Mouse (Mus musculus) hindbrain, postnatal 0 days (tissue): Measurements from ENCODE around the gene Trappc10. TPM values are rescaled to one million over a fixed set of nuclear protein-coding genes. Genes with fewer than 3 reads are reported as not detected.

ENCODE experiments used
- ATAC-seq: fragments of 200-750 bp; cut with Nextera tagmentation; 2 replicates; pipeline ENCODE4 v1.8.0; 2017; ENCODE audit warnings: mild to moderate bottlenecking, moderate TSS enrichment, moderate library complexity
- DNase-seq: peaks from one replicate; pipeline ENCODE4 v3.0.0-alpha.2; 2015; ENCODE audit warnings: low spot score
- H3K27ac ChIP-seq: fragments of 300-500 bp; sonication (generic); 2 replicates; pipeline ENCODE4 v1.5.1; 2014; ENCODE audit warnings: mild to moderate bottlenecking
- H3K27me3 ChIP-seq: fragments of 300-500 bp; sonication (generic); 2 replicates; pipeline ENCODE4 v1.6.1; 2014; ENCODE audit warnings: low read length, mixed read lengths; ENCODE audit not compliant: insufficient read depth
- H3K36me3 ChIP-seq: fragments of 300-500 bp; sonication (generic); 2 replicates; pipeline ENCODE4 v1.6.1; 2014; ENCODE audit warnings: low read length, mixed read lengths; ENCODE audit not compliant: insufficient read depth
- H3K4me1 ChIP-seq: fragments of 300-500 bp; sonication (generic); 2 replicates; pipeline ENCODE4 v1.6.1; 2014; ENCODE audit warnings: antibody characterized with exemption, low read length, mixed read lengths; ENCODE audit not compliant: insufficient read depth
- H3K4me2 ChIP-seq: fragments of 300-500 bp; sonication (generic); 2 replicates; pipeline ENCODE4 v1.6.1; 2014; ENCODE audit warnings: low read depth, mild to moderate bottlenecking, low read length, moderate library complexity, mixed read lengths
- H3K4me3 ChIP-seq: fragments of 300-500 bp; sonication (generic); 2 replicates; pipeline ENCODE4 v1.5.1; 2014; ENCODE audit warnings: low read length
- H3K9ac ChIP-seq: fragments of 300-500 bp; sonication (generic); replicated peaks from 2 replicates; pipeline ENCODE4 v1.6.1; 2014; ENCODE audit warnings: mild to moderate bottlenecking, low read length, moderate library complexity, mixed read lengths
- H3K9me3 ChIP-seq: fragments of 300-500 bp; sonication (generic); 2 replicates; pipeline ENCODE4 v1.6.1; 2016; ENCODE audit warnings: low read length, mixed read lengths
- CTCF ChIP-seq: IDR thresholded peaks from 2 replicates; pipeline ENCODE4 v1.5.1; 2016; ENCODE audit warnings: antibody characterized with exemption, control low read depth, low read depth
- WGBS: fragments of 180-500 bp; shearing (Covaris S2); extraction: QIAGEN DNeasy Blood & Tissue Kit; methylation state at CpG from one replicate; pipeline ENCODE4 v1.1.7; 2014; 5-methylcytosine and 5-hydroxymethylcytosine counted together
- polyA plus RNA-seq: library from polyadenylated mRNA; unstranded; fragments of >200 nt; fragmentation: Nextera tagmentation; extraction: Ambion mirVana; gene quantifications from 2 replicates; pipeline ENCODE4 v1.2.1, GENCODE M21; 2015
- total RNA-seq: library from RNA; depleted of rRNA; stranded (reverse); fragments of >200 nt; gene quantifications from 2 replicates; pipeline ENCODE4 v1.2.3, GENCODE M21; 2014

Trappc10 gene
- total and polyA plus RNA-seq, 2 experiments from 2014 or later = 40.3 to 96.9 TPM

- H3K9ac ChIP-seq = no peak overlapping the region
- peak overlapping the region; percentile 41 for H3K4me2 ChIP-seq
- H3K36me3 ChIP-seq = peaks cover 18% of the 10 kb centered on the region
- DNase-seq = peak; percentile 58
- H3K4me1 ChIP-seq = peaks cover 7% of the 10 kb centered on the region; the same call in 1 of the 2 replicates
- TF ChIP-seq CTCF = no peak
- WGBS = 16% methylated on average over 17 of the region's 17 CpGs
- H3K4me3 ChIP-seq = 0 out of 2 replicates have a peak overlapping the region, but pooled peaks have one; percentile 3
- H3K27ac ChIP-seq = no peak overlapping the region
- H3K9me3 ChIP-seq = no peaks in the 10 kb centered on the region
- peak; percentile 16 for ATAC-seq
- H3K27me3 ChIP-seq = no peaks in the 10 kb centered on the region
These were observed 85.1 kb downstream of the Trappc10 start for GRCm38 (mm10) chr10:78159252-78159878.

GRCm38 (mm10) chr10:78158041-78158440, 86.4 kb downstream of the Trappc10 start:
- Histone ChIP-seq H3K4me3 (no peak overlapping the region), H3K27ac (no peak overlapping the region), H3K4me1 (peaks cover 7% of the 10 kb centered on the region; the same call in 1 of the 2 replicates), H3K9me3 (no peaks in the 10 kb centered on the region), H3K27me3 (no peaks in the 10 kb centered on the region), H3K9ac (no peak overlapping the region), H3K4me2 (no peak overlapping the region), H3K36me3 (peaks cover 10% of the 10 kb centered on the region)
- DNase-seq = no peak
- WGBS = 83% methylated on average over 15 of the region's 15 CpGs
- TF ChIP-seq CTCF = no peak
- no peak for ATAC-seq

- no peak overlapping the region for H3K27ac ChIP-seq
These were observed 87.5 kb downstream of the Trappc10 start for GRCm38 (mm10) chr10:78156926-78157325.

GRCm38 (mm10) chr10:78148834-78149766, 95.3 kb downstream of the Trappc10 start:
- no peak for TF ChIP-seq CTCF
- DNase-seq (no peak), ATAC-seq (no peak)
- no peaks in the 10 kb centered on the region for H3K27me3 ChIP-seq
- no peak overlapping the region for H3K4me3 ChIP-seq
- H3K4me1 ChIP-seq = no peaks in the 10 kb centered on the region; the same call in 1 of the 2 replicates
- H3K36me3 ChIP-seq = no peaks in the 10 kb centered on the region
- H3K4me2 ChIP-seq = no peak overlapping the region
- H3K9ac ChIP-seq = no peak overlapping the region
- 66% methylated on average over 10 of the region's 10 CpGs for WGBS
- H3K27ac ChIP-seq = no peak overlapping the region
- H3K9me3 ChIP-seq = no peaks in the 10 kb centered on the region

More at GRCm38 (mm10) chr10:78156926-78157325, 87.5 kb downstream of the Trappc10 start:
- ATAC-seq = no peak
- TF ChIP-seq CTCF = no peak
- Histone ChIP-seq H3K4me2 (no peak overlapping the region), H3K9ac (no peak overlapping the region), H3K36me3 (no peaks in the 10 kb centered on the region), H3K4me3 (no peak overlapping the region), H3K9me3 (no peaks in the 10 kb centered on the region), H3K27me3 (no peaks in the 10 kb centered on the region), H3K4me1 (peaks cover 7% of the 10 kb centered on the region; the same call in 1 of the 2 replicates)
- DNase-seq = no peak
- WGBS = 82% methylated on average over 6 of the region's 6 CpGs

GRCm38 (mm10) chr10:78147908-78148441, 96.5 kb downstream of the Trappc10 start:
- no peak overlapping the region for H3K4me2 ChIP-seq
- no peak overlapping the region for H3K27ac ChIP-seq
- 78% methylated on average over 4 of the region's 4 CpGs for WGBS
- ATAC-seq (no peak), DNase-seq (no peak)
- no peaks in the 10 kb centered on the region; the same call in 1 of the 2 replicates for H3K4me1 ChIP-seq
- H3K27me3 ChIP-seq = no peaks in the 10 kb centered on the region
- no peak overlapping the region for H3K9ac ChIP-seq
- H3K9me3 ChIP-seq = no peaks in the 10 kb centered on the region
- no peak overlapping the region for H3K4me3 ChIP-seq
- no peaks in the 10 kb centered on the region for H3K36me3 ChIP-seq
- TF ChIP-seq CTCF = no peak

GRCm38 (mm10) chr10:78143727-78144505, 100.5 kb downstream of the Trappc10 start:
- Histone ChIP-seq H3K36me3 (no peaks in the 10 kb centered on the region), H3K4me3 (no peak overlapping the region), H3K4me2 (no peak overlapping the region), H3K4me1 (no peaks in the 10 kb centered on the region; the same call in 1 of the 2 replicates), H3K9me3 (no peaks in the 10 kb centered on the region), H3K9ac (no peak overlapping the region), H3K27me3 (no peaks in the 10 kb centered on the region), H3K27ac (no peak overlapping the region)
- no peak for TF ChIP-seq CTCF
- ATAC-seq (no peak), DNase-seq (no peak)
- 59% methylated on average over 8 of the region's 8 CpGs for WGBS
